Mouse (Mus musculus): ENCODE data around the gene Hs1bp3. TPM values are rescaled to one million over a fixed set of nuclear protein-coding genes. Genes with fewer than 3 reads are reported as not detected.

Hs1bp3 gene
- polyA plus RNA-seq, 2 experiments: 12.6 to 16.7 TPM

DNA sequence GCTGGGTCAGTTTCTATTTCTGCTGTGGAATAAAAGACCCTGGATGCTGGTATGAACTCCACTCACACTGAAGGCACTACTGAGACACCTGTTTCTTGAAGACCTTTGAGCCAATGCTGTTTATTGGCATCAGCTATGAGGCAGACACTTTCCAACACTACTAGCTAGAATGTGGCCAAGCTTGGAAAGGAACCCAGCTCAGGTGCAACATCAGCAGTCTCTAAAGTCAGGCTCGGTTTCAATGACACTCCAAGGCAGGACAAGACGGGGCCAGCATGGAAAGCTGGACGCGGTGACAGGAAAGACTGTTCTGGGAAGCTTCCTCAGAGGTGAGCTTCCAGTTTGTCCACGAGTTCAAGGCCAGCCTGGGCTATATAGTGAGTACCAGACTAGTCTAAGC, 80.0 kb downstream of the Hs1bp3 start:
- peaks cover 19% of the 10 kb centered on the region for H3K4me1 ChIP-seq (ENCODE audit: control insufficient read depth, insufficient read depth, low read length)
- H3K27me3 ChIP-seq (ENCODE audit: control insufficient read depth, insufficient read depth, low read length): no peaks in the 10 kb centered on the region
- no peak overlapping the region for H3K27ac ChIP-seq (replicated peaks; ENCODE audit: low read depth, low read length)
- H3K4me2 ChIP-seq (replicated peaks; ENCODE audit: low read depth, low read length, severe bottlenecking): no peak overlapping the region
- H3K9ac ChIP-seq (ENCODE audit: low read depth, low read length, severe bottlenecking): no peak overlapping the region
- H3K4me3 ChIP-seq (replicated peaks; ENCODE audit: low read length): no peak overlapping the region
- ATAC-seq (ENCODE audit: low FRiP score, low read depth) (no peak), DNase-seq (ENCODE audit: low spot score) (no peak)
- no peaks in the 10 kb centered on the region for H3K36me3 ChIP-seq (ENCODE audit: control insufficient read depth, insufficient read depth, low read length)
- WGBS: 86% methylated on average over 5 of the region's 5 CpGs
- no peaks in the 10 kb centered on the region for H3K9me3 ChIP-seq (ENCODE audit: control insufficient read depth, low read length)
- no peak for TF ChIP-seq POLR2A (IDR thresholded peaks at IDR 0.05; ENCODE audit: borderline replicate concordance, extremely low read depth, insufficient read depth, insufficient read length)

Other genes starting within 250 kb of the Hs1bp3 start
- gene Ldah, start 105.3 kb upstream of the Hs1bp3 start, polyA plus RNA-seq (2012; rRNA removed): 36.0 and 36.5 TPM in 2 replicates
- gene Ldah, start 105.3 kb upstream of the Hs1bp3 start, polyA plus RNA-seq (2014; fragmentation: Nextera tagmentation; extraction: Ambion mirVana): 40.1 and 51.4 TPM in 2 replicates
- 0.62 and 0.81 TPM in 2 replicates for gene Gdf7, start 11.5 kb upstream of the Hs1bp3 start, polyA plus RNA-seq (2012; rRNA removed)
- 0.34 and 0.51 TPM in 2 replicates for gene Gdf7, start 11.5 kb upstream of the Hs1bp3 start, polyA plus RNA-seq (2014; fragmentation: Nextera tagmentation; extraction: Ambion mirVana)
- gene Rhob, start 186.6 kb downstream of the Hs1bp3 start, polyA plus RNA-seq (2012; rRNA removed): 177 and 224 TPM in 2 replicates
- gene Rhob, start 186.6 kb downstream of the Hs1bp3 start, polyA plus RNA-seq (2014; fragmentation: Nextera tagmentation; extraction: Ambion mirVana): 75.7 and 89.7 TPM in 2 replicates

All from limb, embryonic 14.5 days (tissue).